Mouse (Mus musculus): ENCODE data around the gene Sh3bp5.

DNA sequence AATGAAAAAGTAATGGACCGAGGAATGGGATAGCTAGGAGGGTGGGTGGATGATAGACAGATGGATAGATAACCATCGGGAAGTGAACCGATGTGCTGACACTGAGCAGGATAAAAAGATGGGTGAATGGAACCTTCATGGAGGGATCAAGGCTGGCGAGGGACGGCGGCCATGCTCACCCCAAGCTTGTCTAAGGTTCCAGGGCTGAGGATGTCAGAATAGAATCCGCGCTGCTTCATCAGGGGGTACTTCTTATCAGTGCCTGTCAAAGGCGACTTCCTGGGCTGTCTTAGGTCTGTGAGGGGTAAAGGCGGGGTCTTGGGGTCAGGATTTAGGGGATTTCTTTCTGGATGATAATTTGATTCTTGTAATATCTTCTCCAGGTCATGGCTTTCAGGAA lies 116.3 kb downstream of the Sh3bp5 start:
- no peak for TF ChIP-seq POLR2A (IDR thresholded peaks at IDR 0.05; ENCODE audit: borderline replicate concordance, low read depth, low read length)
- no peak for TF ChIP-seq CTCF (IDR thresholded peaks at IDR 0.05; ENCODE audit: low read depth, low read length)

Measured in bone marrow macrophage, adult 2 months (primary cell).